Comparison of ENCODE assay signal across 23 mouse cellular contexts in genomic region chr3:73109102-73109501, GRCm38 (mm10). TPM values are rescaled to one million over a fixed set of nuclear protein-coding genes. Genes with fewer than 3 reads are reported as not detected.
"Had no signal": no experiment of that assay in that cellular context is flagged by ENCODE, and none has a peak within 500 bp of the region (broad histone marks: within the 10 kb centered on the region; RNA-seq: fewer than 3 reads in every experiment).

No protein-coding gene starts in this region.

- ATAC-seq: liver, embryonic 12.5 days; liver, postnatal 0 days; lung, postnatal 0 days; midbrain, embryonic 13.5 days; midbrain, embryonic 15.5 days; midbrain, embryonic 16.5 days had no signal

- DNase-seq: left cerebral cortex, postnatal 4 days; liver; liver, embryonic 13.5 days; liver, postnatal 0 days; lung, adult 18-20 months; lung, adult 2 months; lung, embryonic 14.5 days; lung, postnatal 10 days; lung, postnatal 14 days; lung, postnatal 36 days; lung, postnatal 4 days; midbrain, embryonic 14.5 days had no signal

RNA-seq across cellular contexts. Expression of gene Slitrk3, which starts 51.5 kb away (rescaled TPM):
- polyA plus RNA-seq: limb, embryonic 10.5 days; liver, adult 2 months; liver, embryonic 11.5 days; liver, embryonic 12.5 days; liver, embryonic 13.5 days; liver, embryonic 16.5 days; liver, postnatal 0 days; lung, postnatal 0 days; macrophage; myocyte had no signal
